Mouse (Mus musculus): Measurements from ENCODE around the gene Prss32.

DNA sequence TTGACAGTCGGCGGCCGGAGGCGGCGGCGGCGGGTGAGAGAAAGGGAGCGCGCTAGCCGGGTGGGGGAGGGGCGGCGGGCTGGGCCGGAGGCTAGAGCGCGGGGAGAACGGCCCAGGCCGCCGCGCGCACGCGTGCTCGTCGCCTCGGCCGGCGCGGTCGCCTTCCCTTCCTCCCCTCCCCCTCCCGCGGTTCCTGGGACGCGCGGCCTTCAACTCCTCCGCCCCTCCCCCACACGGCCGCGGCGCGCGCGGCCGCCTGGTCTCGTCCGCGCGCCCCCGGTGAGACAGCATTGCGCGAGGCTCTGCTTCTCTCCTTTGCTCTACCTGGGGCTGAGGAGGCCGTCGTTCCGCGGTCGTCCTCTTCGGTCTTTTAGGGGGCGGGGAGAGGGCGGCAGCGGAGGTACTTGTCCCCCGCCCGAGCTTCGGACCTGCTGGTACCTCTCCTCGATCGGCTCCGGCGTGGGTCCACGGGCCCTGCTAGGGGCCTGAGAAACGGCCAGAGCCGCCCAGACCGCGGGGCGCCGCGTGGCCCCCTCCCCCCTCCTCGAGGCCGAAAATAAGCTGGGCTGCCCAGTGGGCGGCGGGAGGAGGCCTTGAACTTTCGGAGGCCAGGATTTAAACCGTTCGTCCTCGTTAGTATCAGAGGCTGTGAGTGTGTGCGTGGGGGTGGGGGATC is 40.2 kb upstream of the Prss32 start:
- TF ChIP-seq CTCF (IDR thresholded peaks at IDR 0.05; ENCODE audit: borderline replicate concordance, insufficient read depth, low read length) (no peak), POLR2A (IDR thresholded peaks at IDR 0.05; ENCODE audit: low read depth, low read length) (no peak)

Data from embryonic fibroblast, embryonic 13.5 days (primary cell).